Mouse (Mus musculus): ENCODE measurements around the gene Stx2.

The Stx2 gene

GRCm38 (mm10) chr5:129008412-129008826 is at the start of gene Stx2:
Stx2 (minus strand) TSS chr5:129008574.
- peak; percentile 88 to 94 for DNase-seq

GRCm38 (mm10) chr5:129054675-129055284 is 46.4 kb upstream of the Stx2 start:
- DNase-seq = no peak

GRCm38 (mm10) chr5:129052636-129053355 is 44.4 kb upstream of the Stx2 start:
- DNase-seq = no peak

- DNase-seq = no peak
Observed at GRCm38 (mm10) chr5:129051910-129052309, 43.5 kb upstream of the Stx2 start.

- peak; percentile 69 to 75 for DNase-seq
Observed at GRCm38 (mm10) chr5:129049372-129049771, 41.0 kb upstream of the Stx2 start.

DNA sequence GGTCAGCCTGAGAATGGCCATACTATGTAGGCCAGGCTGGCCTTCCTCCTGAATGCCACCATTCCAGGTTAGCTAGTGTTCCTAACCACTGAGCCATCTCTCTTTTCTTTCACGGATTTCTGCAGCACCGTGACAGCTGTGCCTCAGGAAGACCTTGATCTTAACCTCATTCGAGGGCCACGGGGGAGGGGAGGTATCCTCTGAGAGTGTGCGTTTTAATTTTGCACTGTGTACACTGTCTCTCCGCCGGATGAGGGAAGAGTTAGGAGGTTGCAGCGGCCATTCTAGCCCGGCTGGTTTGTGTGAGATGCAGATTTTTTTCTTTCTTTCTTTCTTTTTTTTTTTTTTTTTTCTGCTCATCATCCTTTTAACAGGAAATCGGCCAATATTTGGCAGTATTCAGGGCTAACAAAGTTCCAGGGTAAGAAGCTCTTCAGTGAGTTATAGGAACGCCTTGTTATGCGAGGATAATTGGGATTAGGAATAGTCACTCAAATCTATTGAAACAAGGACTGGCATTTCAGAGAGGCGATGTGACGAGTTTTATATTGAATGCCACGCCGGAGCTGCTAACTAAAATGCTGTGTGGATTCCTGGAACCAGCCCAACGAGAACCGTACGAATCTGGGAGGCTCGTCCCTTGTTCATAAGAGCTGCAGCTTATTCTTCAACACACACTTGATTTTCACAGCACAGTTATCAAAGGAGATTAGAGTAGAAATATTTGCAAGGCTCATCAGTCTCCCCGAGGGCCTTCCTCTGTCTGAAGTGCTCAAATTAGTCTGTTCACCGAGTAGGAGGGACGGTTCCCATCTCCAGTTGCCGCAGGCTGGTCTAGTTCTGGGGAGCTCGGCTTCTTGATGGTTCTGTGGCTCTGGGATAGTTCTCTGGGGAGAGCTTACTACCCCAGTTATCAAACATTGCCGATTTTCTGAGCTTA is 37.5 kb upstream of the Stx2 start:
- DNase-seq = no peak

DNA sequence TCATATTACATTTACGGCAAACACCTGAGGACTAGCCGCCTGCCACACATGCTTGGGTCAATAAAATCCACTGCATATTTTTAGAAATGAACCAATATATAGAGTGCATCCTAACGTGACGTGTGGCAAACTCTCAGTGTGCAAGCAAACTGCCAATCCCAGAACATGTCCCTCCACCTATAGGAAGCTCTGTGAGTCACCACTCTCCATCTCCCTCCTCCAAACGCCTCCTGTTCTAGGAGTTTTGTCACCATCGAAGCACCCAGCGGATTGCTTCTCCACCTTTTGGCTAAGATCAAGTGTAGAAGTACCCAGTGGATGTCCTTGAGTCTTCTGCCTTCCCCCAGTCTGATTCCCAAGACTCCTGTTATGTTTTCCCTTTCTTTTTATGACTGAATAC is 29.4 kb upstream of the Stx2 start:
- DNase-seq = no peak

DNA sequence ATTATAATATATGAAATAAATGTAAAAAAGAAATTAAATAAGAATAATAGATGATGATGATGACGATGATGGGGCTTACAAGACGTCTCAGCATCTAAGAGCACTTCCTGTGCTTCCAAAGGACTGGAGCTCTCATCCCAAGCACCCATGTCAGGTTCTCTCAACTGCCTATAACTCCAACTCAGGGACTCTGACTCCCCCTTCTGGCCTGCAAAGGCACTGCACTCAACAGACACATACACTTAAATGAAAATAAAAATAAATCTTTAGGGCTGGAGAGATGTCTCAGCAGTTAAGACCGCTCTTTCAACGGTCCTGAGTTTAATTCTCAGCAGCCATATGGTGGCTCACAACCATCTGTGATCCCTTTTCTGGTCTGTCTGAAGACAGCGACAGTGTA is 28.3 kb upstream of the Stx2 start:
- DNase-seq = no peak

GRCm38 (mm10) chr5:129029131-129029723 is 20.9 kb upstream of the Stx2 start:
- no peak for DNase-seq

- no peak for DNase-seq
Observed at GRCm38 (mm10) chr5:129026637-129027036, 18.3 kb upstream of the Stx2 start.

DNA sequence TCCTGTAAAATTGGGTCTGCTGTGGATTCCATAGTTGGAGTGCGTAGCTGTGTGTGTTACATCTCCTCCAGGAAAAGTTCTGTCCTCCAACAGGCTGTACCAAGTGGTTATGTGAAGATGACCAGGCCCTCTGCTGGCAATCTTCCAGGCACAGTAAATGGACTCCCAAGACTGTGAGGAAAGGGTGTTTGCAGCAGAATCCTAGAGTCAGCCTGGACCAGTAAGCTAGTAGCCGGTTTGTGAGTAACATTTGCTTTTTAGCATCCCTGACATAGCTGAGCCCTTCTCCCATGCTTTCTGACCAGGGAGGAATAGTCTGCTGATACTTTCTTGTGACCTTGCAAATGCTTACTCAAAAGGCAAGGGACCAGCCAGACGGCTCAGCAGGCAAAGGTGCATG is 17.8 kb upstream of the Stx2 start:
- DNase-seq = no peak

DNA sequence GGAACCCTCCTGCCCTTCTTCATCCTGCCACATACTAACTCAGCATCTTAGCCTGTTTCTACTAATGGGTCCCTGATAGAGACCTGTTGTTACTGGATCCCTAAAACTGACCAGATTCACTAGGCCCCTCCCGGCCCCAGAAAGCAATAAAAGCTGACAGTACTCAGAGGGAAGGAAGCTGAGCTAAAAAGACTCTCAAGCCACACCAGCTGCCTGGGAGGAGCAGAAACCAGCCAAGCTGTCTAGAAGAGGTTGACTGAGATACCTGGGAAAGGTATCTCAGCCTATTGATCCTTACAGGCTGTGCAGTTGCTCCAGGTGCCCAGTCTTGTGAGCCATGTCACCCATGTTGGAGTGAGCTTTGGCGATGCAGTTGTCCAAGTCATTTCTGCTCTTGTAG is 17.4 kb upstream of the Stx2 start:
- DNase-seq = no peak

GRCm38 (mm10) chr5:129025048-129025447 is 16.7 kb upstream of the Stx2 start:
- no peak for DNase-seq

- peak in 1 of 2 experiments; percentile 46 for DNase-seq
Observed at GRCm38 (mm10) chr5:129020731-129021130, 12.4 kb upstream of the Stx2 start.

DNA sequence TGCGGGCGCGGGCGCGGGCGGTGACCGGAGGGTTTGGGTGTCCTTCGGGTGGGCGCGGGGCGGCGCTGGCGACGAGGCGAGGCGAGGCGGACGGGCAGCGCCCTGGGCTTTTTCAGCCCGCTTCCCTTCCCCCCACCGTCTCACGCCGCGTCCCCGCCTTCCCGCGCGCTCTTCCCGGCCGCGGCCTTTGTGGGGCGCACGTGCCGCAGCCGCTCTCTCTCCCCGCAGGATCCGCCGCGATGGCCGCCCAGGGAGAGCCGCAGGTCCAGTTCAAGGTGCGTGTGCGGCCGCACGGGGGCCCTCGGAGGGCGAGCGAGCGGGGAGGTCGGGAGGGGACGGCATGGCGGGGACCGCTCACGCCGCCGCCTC is 11.9 kb upstream of the Stx2 start:
- no peak for DNase-seq

DNA sequence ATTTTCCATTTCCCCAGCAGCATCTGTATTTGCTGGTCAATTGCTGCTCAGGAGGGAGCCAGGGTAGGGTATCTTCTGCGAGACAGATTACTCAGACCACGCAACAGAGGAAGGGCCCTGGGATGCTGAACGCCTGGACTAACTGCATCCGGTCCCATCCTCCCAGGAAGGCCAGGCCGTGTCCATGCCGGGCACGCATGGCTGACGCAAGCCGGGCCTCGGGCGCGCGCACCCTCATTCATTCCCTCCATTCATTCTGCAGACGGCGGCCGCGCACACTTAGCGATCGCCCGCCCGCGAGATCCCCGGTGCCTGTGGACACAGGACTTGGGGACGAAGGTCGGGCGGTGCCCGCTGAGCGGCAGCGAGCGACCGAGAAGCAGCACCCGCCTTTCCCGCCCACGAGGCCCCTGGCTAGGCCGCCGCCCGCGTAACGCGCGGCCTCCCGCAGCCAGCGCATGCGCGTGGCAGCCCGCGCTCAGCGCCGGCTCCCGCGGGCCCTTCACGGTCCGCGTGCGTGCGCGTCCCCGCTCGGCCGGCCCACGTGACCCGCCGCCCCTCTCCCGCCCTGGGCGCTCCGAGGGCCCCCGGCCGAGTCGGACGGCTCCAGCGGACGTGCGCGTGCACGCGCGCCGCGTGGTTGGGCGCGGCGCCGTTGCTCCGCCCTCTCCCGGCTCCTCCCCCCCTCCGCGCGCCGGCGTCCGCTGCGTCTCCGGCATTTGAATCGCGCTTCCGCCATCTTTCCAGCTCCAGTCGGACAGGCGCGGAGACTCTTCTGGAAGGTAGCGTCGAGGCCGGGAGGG is 11.3 kb upstream of the Stx2 start, which contains the start of gene Ran:
Gene Ran (plus strand): TSS at position 573 of the 803 bp plus-strand sequence.
- DNase-seq = peak; percentile 98 to 99

- peak in 1 of 2 experiments; percentile 17 for DNase-seq
Observed at GRCm38 (mm10) chr5:129018782-129019489, 10.6 kb upstream of the Stx2 start.

- DNase-seq = no peak
Observed at GRCm38 (mm10) chr5:129016370-129016769, 8.0 kb upstream of the Stx2 start.

- no peak for DNase-seq
Observed at GRCm38 (mm10) chr5:129015540-129015939, 7.2 kb upstream of the Stx2 start.

DNA sequence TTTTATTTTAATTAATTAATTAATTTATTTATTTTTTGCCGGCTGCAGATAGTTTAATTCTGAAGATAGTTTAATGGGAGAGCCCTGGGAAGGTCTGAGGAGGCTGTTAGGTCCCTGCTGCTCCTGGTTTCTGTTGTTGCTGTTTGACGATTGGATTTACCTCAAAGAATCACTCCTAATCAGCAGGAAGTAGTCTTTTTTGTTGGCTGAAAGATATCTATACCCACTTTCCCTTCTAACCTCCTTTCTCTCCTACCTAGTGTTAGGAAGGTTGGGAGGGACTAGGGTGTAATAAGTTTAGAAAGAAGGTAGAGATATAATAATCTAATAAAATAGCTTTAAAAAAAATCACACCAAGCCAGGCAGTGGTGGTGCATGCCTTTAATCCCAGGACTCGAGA is 6.6 kb upstream of the Stx2 start:
- DNase-seq = no peak

GRCm38 (mm10) chr5:129010937-129011336 is 2.6 kb upstream of the Stx2 start:
- DNase-seq = no peak
